In genomic region chr2:65342057-65342456, GRCm38 (mm10) we compare ENCODE assay signal across 8 mouse cellular contexts. TPM values are rescaled to one million over a fixed set of nuclear protein-coding genes. Genes with fewer than 3 reads are reported as not detected.
DNase-seq lines count a peak whose midpoint lies in the region; ATAC-seq lines count a peak whose summit lies in the region.

No protein-coding gene starts in this region.

- H3K27ac ChIP-seq in heart, embryonic 16.5 days (ENCODE audit: low read length): peak overlapping the region; percentile 48

- H3K9ac ChIP-seq in heart, embryonic 16.5 days (ENCODE audit: low read length): no peak overlapping the region

- no peaks in the 10 kb centered on the region for H3K36me3 ChIP-seq in heart, embryonic 16.5 days (ENCODE audit: control insufficient read depth, insufficient read depth)

- H3K9me3 ChIP-seq in heart, embryonic 16.5 days (replicated peaks; ENCODE audit: control insufficient read depth, low read length): no peaks in the 10 kb centered on the region

- DNase-seq in gastrocnemius, postnatal 14 days: peak; percentile 20
- no peak for DNase-seq in gastrocnemius, adult 18-20 months (ENCODE audit: low spot score)
- peak; percentile 37 for DNase-seq in CD8-positive naive resting alpha-beta T cell, adult 2 months (ENCODE audit: low read depth in 2 of 2, low spot score in 2 of 2)
- DNase-seq in monocyte, adult 2 months (ENCODE audit: low read depth in 1 of 2, low spot score in 2 of 2): peak; percentile 26 to 37
- no peak for DNase-seq in testis, postnatal 10 days (ENCODE audit: low spot score)
- no peak for DNase-seq in adrenal gland, postnatal 4 days (ENCODE audit: low spot score in 2 of 2)
- DNase-seq in cerebellum, postnatal 4 days (ENCODE audit: low spot score in 2 of 2): no peak

- ATAC-seq in heart, embryonic 16.5 days (replicated peaks; ENCODE audit: extremely low read depth, insufficient read depth, low FRiP score): peak; percentile 73

- H3K27me3 ChIP-seq in heart, embryonic 16.5 days (ENCODE audit: control insufficient read depth, insufficient read depth, low read length): no peaks in the 10 kb centered on the region

- intact Hi-C loops in gastrocnemius, postnatal 14 days (cut with DNase I; ENCODE audit: low total_unique reads): loop anchor here (10.0 kb wide), 1 partner anchor 377 kb away; no protein-coding TSS in a partner anchor

- H3K4me1 ChIP-seq in heart, embryonic 16.5 days (ENCODE audit: control insufficient read depth, insufficient read depth, low read length): peaks cover 11% of the 10 kb centered on the region

- peak overlapping the region; percentile 17; the same call in 1 of the 2 replicates for H3K4me2 ChIP-seq in heart, embryonic 16.5 days (ENCODE audit: low read depth, low read length)

- 32% methylated on average over 10 of the region's 10 CpGs for WGBS in heart, embryonic 16.5 days

- no peak overlapping the region for H3K4me3 ChIP-seq in heart, embryonic 16.5 days (ENCODE audit: low read length)

RNA-seq across cellular contexts. Expression of gene Slc38a11, which starts 21.8 kb away (rescaled TPM):
- total RNA-seq in gastrocnemius, postnatal 14 days (2021): 1 to 10 TPM in 1 of 2 experiments, under 1 TPM in 1; 0.97 to 1.2 TPM
- under 1 TPM; 0.71 to 0.78 TPM for total RNA-seq in gastrocnemius, adult 18-20 months (2021)
- polyA plus RNA-seq in heart, embryonic 16.5 days (2015; fragmentation: Nextera tagmentation; extraction: Ambion mirVana): 0.25 TPM in 1 of 2 replicates, not detected in the other
- total RNA-seq in adrenal gland, postnatal 4 days (2021): 10 to 100 TPM; 53.7 to 58.3 TPM

Comparison
In these comparisons a context has a peak if more than half of its experiments do, and no peak if none do; other contexts are left out.
1. DNase-seq: peak in gastrocnemius, postnatal 14 days (single experiment), CD8-positive naive resting alpha-beta T cell, adult 2 months (2 of 2) and monocyte, adult 2 months (2 of 2); none in gastrocnemius, adult 18-20 months (single experiment), testis, postnatal 10 days (single experiment), adrenal gland, postnatal 4 days (0 of 2) and cerebellum, postnatal 4 days (0 of 2).
2. RNA of gene Slc38a11, which starts 21.8 kb away (total RNA-seq): 53.7 to 58.3 TPM in adrenal gland, postnatal 4 days; 0.97 to 1.2 TPM in gastrocnemius, postnatal 14 days and 0.71 to 0.78 TPM in gastrocnemius, adult 18-20 months; every median in the first group is over 10 times any median in the second.